Mouse (Mus musculus): Measurements from ENCODE around the gene Tmod1.

Tmod1 gene

GRCm38 (mm10) chr4:46129311-46130004, 90.7 kb downstream of the Tmod1 start:
- no peak for DNase-seq (ENCODE audit: inconsistent age in 2 of 2, low spot score in 1 of 2)

GRCm38 (mm10) chr4:46130221-46130620, 91.5 kb downstream of the Tmod1 start:
- peak; percentile 48 to 84 for DNase-seq (ENCODE audit: inconsistent age in 2 of 2, low spot score in 1 of 2)

GRCm38 (mm10) chr4:46131791-46132190, 93.1 kb downstream of the Tmod1 start:
- DNase-seq (ENCODE audit: inconsistent age in 2 of 2, low spot score in 1 of 2): no peak

GRCm38 (mm10) chr4:46137629-46138286, 99.0 kb downstream of the Tmod1 start:
- DNase-seq (ENCODE audit: inconsistent age in 2 of 2, low spot score in 1 of 2): no peak

GRCm38 (mm10) chr4:46138287-46139222, 99.8 kb downstream of the Tmod1 start, which contains the start of the genes Ncbp1 and Tstd2:
Ncbp1 (plus strand) TSS chr4:46138613.
Tstd2 (minus strand) TSS chr4:46138694.
- peak; percentile 94 to 99 for DNase-seq (ENCODE audit: inconsistent age in 2 of 2, low spot score in 1 of 2)

GRCm38 (mm10) chr4:46144323-46144722, 105.6 kb downstream of the Tmod1 start:
- DNase-seq (ENCODE audit: inconsistent age in 2 of 2, low spot score in 1 of 2): peak in 1 of 2 experiments; percentile 37

GRCm38 (mm10) chr4:46146881-46147280, 108.1 kb downstream of the Tmod1 start:
- no peak for DNase-seq (ENCODE audit: inconsistent age in 2 of 2, low spot score in 1 of 2)

- no peak for DNase-seq (ENCODE audit: inconsistent age in 2 of 2, low spot score in 1 of 2)
Observed at GRCm38 (mm10) chr4:46151903-46152544, 113.3 kb downstream of the Tmod1 start.

- no peak for DNase-seq (ENCODE audit: inconsistent age in 2 of 2, low spot score in 1 of 2)
Observed at GRCm38 (mm10) chr4:46164027-46164426, 125.3 kb downstream of the Tmod1 start.
